Mouse (Mus musculus) CH12.LX (cell line): ENCODE measurements around the gene Primpol. TPM values are rescaled to one million over a fixed set of nuclear protein-coding genes. Genes with fewer than 3 reads are reported as not detected.

ENCODE experiments used
- DNase-seq: peaks from one replicate; pipeline ENCODE4 v3.0.0-alpha.2; 2013; ENCODE audit errors: extremely low read depth
- H3K27ac ChIP-seq: 2 replicates; pipeline ENCODE4 v1.5.1; 2012; ENCODE audit warnings: low read depth, mild to moderate bottlenecking, control low read depth, moderate library complexity; ENCODE audit not compliant: insufficient read depth
- H3K27me3 ChIP-seq: replicated peaks from 2 replicates; pipeline ENCODE3; 2012; ENCODE audit warnings: inconsistent platforms
- H3K36me3 ChIP-seq, 2 experiments: replicated peaks in 1 of 2; 2 replicates each; pipeline versions ENCODE3 to v1.6.1; 2012; ENCODE audit warnings: inconsistent platforms in 1 of 2, low read length in 1 of 2, mild to moderate bottlenecking in 1 of 2, mixed read lengths in 1 of 2, moderate library complexity in 1 of 2; ENCODE audit not compliant: control insufficient read depth in 1 of 2, insufficient read depth in 1 of 2
- H3K4me1 ChIP-seq, 2 experiments: 2 replicates each; pipeline ENCODE4 v1.6.1; 2012; ENCODE audit warnings: inconsistent platforms in 1 of 2, moderate library complexity in 1 of 2; ENCODE audit not compliant: insufficient read depth in 2 of 2, control insufficient read depth in 1 of 2
- H3K4me2 ChIP-seq: 2 replicates; pipeline ENCODE4 v1.6.1; 2012; ENCODE audit warnings: low read depth, mild to moderate bottlenecking, control low read depth; ENCODE audit not compliant: poor library complexity, insufficient read depth, severe bottlenecking
- H3K4me3 ChIP-seq, 3 experiments: fragments of 150-350 bp in 1 of 3; sonication (generic) in 1 of 3; replicated peaks in 1 of 3; 2 replicates each; pipeline versions ENCODE3 to v1.5.1; 2011 to 2012; ENCODE audit warnings: low read depth in 2 of 3, low read length in 2 of 3, mild to moderate bottlenecking in 2 of 3, moderate library complexity in 2 of 3, control low read depth in 1 of 3, improper control_type of control experiment in 1 of 3, inconsistent platforms in 1 of 3, mixed read lengths in 1 of 3; ENCODE audit not compliant: poor library complexity in 1 of 3
- H3K79me2 ChIP-seq: replicated peaks from 2 replicates; pipeline ENCODE4 v1.6.1; 2012; ENCODE audit warnings: mild to moderate bottlenecking, moderate library complexity; ENCODE audit not compliant: control insufficient read depth, poor library complexity, insufficient read depth, severe bottlenecking; ENCODE audit errors: extremely low read depth
- H3K9ac ChIP-seq: 2 replicates; pipeline ENCODE4 v1.6.1; 2012; ENCODE audit warnings: low read depth, mild to moderate bottlenecking, control low read depth, moderate library complexity; ENCODE audit not compliant: insufficient read depth
- H3K9me3 ChIP-seq: replicated peaks from 2 replicates; pipeline ENCODE3; 2012; ENCODE audit warnings: low read length, inconsistent platforms, mixed read lengths
- BHLHE40 ChIP-seq: IDR thresholded peaks from 2 replicates; pipeline ENCODE4 v1.6.1; 2011; ENCODE audit warnings: mild to moderate bottlenecking, low read depth, low read length, improper control_type of control experiment
- CHD1 ChIP-seq: IDR thresholded peaks from 2 replicates; pipeline ENCODE4 v1.6.1; 2012; ENCODE audit warnings: low read depth, low read length, improper control_type of control experiment, inconsistent platforms
- CTCF ChIP-seq, 2 experiments: IDR thresholded peaks in 1 of 2; conservative IDR thresholded peaks in 1 of 2; 2 replicates each; pipeline ENCODE4 v1.5.1; 2011 to 2012; ENCODE audit warnings: low read depth in 2 of 2, low read length in 2 of 2, improper control_type of control experiment in 1 of 2, inconsistent platforms in 1 of 2, mild to moderate bottlenecking in 1 of 2, moderate library complexity in 1 of 2
- E2F4 ChIP-seq: IDR thresholded peaks from 2 replicates; pipeline ENCODE4 v1.6.1; 2011; ENCODE audit warnings: low read depth, low read length, improper control_type of control experiment; ENCODE audit not compliant: insufficient replicate concordance
- ELF1 ChIP-seq: IDR thresholded peaks from 2 replicates; pipeline ENCODE4 v1.6.1; 2014; ENCODE audit warnings: low read depth, mild to moderate bottlenecking, inconsistent platforms, low read length, improper control_type of control experiment
- EP300 ChIP-seq: IDR thresholded peaks from 2 replicates; pipeline ENCODE4 v1.6.1; 2011; ENCODE audit warnings: low read length, improper control_type of control experiment
- ETS1 ChIP-seq: conservative IDR thresholded peaks from 2 replicates; pipeline ENCODE4 v1.6.1; 2012; ENCODE audit warnings: low read depth, mild to moderate bottlenecking, inconsistent platforms, low read length, improper control_type of control experiment, moderate library complexity
- MAX ChIP-seq: IDR thresholded peaks from 2 replicates; pipeline ENCODE4 v1.6.1; 2011; ENCODE audit warnings: low read length, improper control_type of control experiment
- MAZ ChIP-seq: IDR thresholded peaks from 2 replicates; pipeline ENCODE4 v1.6.1; 2012; ENCODE audit warnings: low read depth, mild to moderate bottlenecking, inconsistent platforms, low read length, improper control_type of control experiment, moderate library complexity
- MXI1 ChIP-seq: IDR thresholded peaks from 2 replicates; pipeline ENCODE4 v1.6.1; 2011; ENCODE audit warnings: mild to moderate bottlenecking, low read depth, low read length, improper control_type of control experiment
- MYC ChIP-seq: IDR thresholded peaks from 2 replicates; pipeline ENCODE4 v1.6.1; 2011; ENCODE audit warnings: low read depth, mild to moderate bottlenecking, improper control_type of control experiment, low read length
- PAX5 ChIP-seq: IDR thresholded peaks from 2 replicates; pipeline ENCODE4 v1.6.1; 2012; ENCODE audit warnings: low read length, inconsistent platforms, mixed read lengths
- POLR2A ChIP-seq: IDR thresholded peaks from 2 replicates; pipeline ENCODE4 v1.6.1; 2011; ENCODE audit warnings: low read depth, mild to moderate bottlenecking, improper control_type of control experiment, low read length
- POLR2AphosphoS2 ChIP-seq: IDR thresholded peaks from 2 replicates; pipeline ENCODE4 v1.6.1; 2011; ENCODE audit warnings: low read depth, low read length, improper control_type of control experiment
- RCOR1 ChIP-seq: conservative IDR thresholded peaks from 2 replicates; pipeline ENCODE4 v1.6.1; 2012; ENCODE audit warnings: low read depth, mild to moderate bottlenecking, inconsistent platforms, low read length, improper control_type of control experiment
- SIN3A ChIP-seq: IDR thresholded peaks from 2 replicates; pipeline ENCODE4 v1.6.1; 2012; ENCODE audit warnings: low read length, improper control_type of control experiment, inconsistent platforms
- SMC3 ChIP-seq: IDR thresholded peaks from 2 replicates; pipeline ENCODE4 v1.6.1; 2011; ENCODE audit warnings: low read depth, low read length, improper control_type of control experiment
- TBP ChIP-seq: conservative IDR thresholded peaks from 2 replicates; pipeline ENCODE4 v1.6.1; 2011; ENCODE audit warnings: low read depth, low read length, improper control_type of control experiment
- TCF12 ChIP-seq: IDR thresholded peaks from 2 replicates; pipeline ENCODE4 v1.6.1; 2014; ENCODE audit warnings: low read depth, mild to moderate bottlenecking, inconsistent platforms, low read length, improper control_type of control experiment
- UBTF ChIP-seq: IDR thresholded peaks from 2 replicates; pipeline ENCODE4 v1.6.1; 2012; ENCODE audit warnings: low read depth, mild to moderate bottlenecking, inconsistent platforms, low read length, improper control_type of control experiment, moderate library complexity
- USF1 ChIP-seq: IDR thresholded peaks from 2 replicates; pipeline ENCODE4 v1.6.1; 2014; ENCODE audit warnings: low read depth, mild to moderate bottlenecking, inconsistent platforms, low read length, improper control_type of control experiment
- ZC3H11A ChIP-seq: IDR thresholded peaks from 2 replicates; pipeline ENCODE4 v1.6.1; 2012; ENCODE audit warnings: low read depth, mild to moderate bottlenecking, inconsistent platforms, low read length, improper control_type of control experiment
- ZNF384 ChIP-seq: IDR thresholded peaks from 2 replicates; pipeline ENCODE4 v1.6.1; 2012; ENCODE audit warnings: low read depth, low read length, improper control_type of control experiment, inconsistent platforms
- dilution Hi-C: fragments of 300-500 bp; cut with MboI; formaldehyde crosslinking; loops from 2 replicates; pipeline ENCODE4 v1.14.3; 2020; ENCODE audit warnings: low sequenced_read_pairs; ENCODE audit not compliant: extremely low pct_unique_long_range_greater_than_20kb, extremely low pct_ligation_motif_present
- in situ Hi-C: fragments of 300-500 bp; cut with MboI; formaldehyde crosslinking; loops from 3 replicates; pipeline ENCODE4 v1.14.3; 2019; ENCODE audit warnings: low sequenced_read_pairs, low pct_ligation_motif_present, low pct_unique_long_range_greater_than_20kb, mixed read lengths
- polyA plus RNA-seq: library from polyadenylated mRNA; unstranded; fragments of >175 nt; gene quantifications from 2 replicates; pipeline ENCODE4 v1.2.1, GENCODE M21; 2012; ENCODE audit warnings: low read depth; ENCODE audit not compliant: insufficient read length
- total RNA-seq, 2 experiments: library from RNA; depleted of rRNA; stranded (reverse); fragments of 300-350 nt in 1 of 2; fragments of >200 nt in 1 of 2; gene quantifications; 2 replicates each; pipeline ENCODE4 v1.2.3; 2012 to 2014

Primpol gene
- total and polyA plus RNA-seq, 3 experiments, result 12.4 to 17.8 (median 15.3) TPM

DNA sequence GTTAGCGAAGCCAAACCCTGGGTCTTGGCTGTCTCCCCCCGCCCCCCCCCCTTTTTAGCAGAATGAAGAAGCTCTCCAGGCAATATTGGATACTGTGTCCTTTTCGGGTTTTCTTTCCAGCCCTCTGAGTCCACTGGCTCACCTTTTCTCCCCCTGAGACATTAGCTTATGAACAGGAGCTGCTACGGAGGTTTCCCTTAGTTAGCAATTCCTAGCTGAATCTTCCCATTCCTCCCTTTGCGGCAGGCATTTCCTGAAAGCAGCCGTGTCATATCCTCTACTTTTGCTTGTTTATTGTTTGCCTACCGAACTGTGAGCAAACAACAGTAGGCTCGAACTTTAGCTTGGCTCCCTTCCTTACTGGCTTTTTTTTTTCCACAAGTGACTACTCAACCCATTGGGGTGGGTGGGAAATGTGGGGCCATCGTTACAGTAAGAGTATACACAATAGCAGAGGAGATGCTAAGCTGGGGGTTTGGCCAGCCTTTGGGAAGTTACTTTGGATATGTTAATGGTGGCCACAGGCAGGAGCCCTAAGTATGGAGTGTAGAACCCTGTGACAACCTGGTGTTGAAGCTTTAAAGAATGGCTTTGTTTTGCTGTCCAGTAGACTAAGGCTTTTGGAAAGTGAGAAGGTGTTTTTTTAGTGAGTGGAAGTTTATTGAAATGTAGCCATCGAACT, 1.8 kb upstream of the Primpol start:
- H3K27me3 ChIP-seq, result no peaks in the 10 kb centered on the region
- TF ChIP-seq E2F4, result no peak
- no peak for TF ChIP-seq ELF1
- no peak for TF ChIP-seq MXI1
- no peak for TF ChIP-seq SIN3A
- no peak for TF ChIP-seq ETS1
- TF ChIP-seq EP300, result no peak
- no peak for TF ChIP-seq ZC3H11A
- TF ChIP-seq MAX, result no peak
- TF ChIP-seq ZNF384, result no peak
- no peak for TF ChIP-seq RCOR1
- TF ChIP-seq POLR2AphosphoS2, result no peak
- TF ChIP-seq MAZ, result no peak
- no peak for TF ChIP-seq SMC3
- no peak for TF ChIP-seq UBTF
- no peak for TF ChIP-seq BHLHE40
- TF ChIP-seq USF1, result no peak
- no peak overlapping the region for H3K27ac ChIP-seq
- H3K9ac ChIP-seq, result peak overlapping the region; percentile 82
- H3K4me1 ChIP-seq, result peaks cover 0 to 20% of the 10 kb centered on the region in 2 experiments; a peak in 2 of 4 replicates
- DNase-seq, result no peak
- in situ Hi-C loops, result no loop called here
- dilution Hi-C loops, result no loop called here
- peaks cover 43% of the 10 kb centered on the region for H3K79me2 ChIP-seq
- H3K4me3 ChIP-seq, result peak overlapping the region; percentile 67 to 96 (median 80)
- H3K4me2 ChIP-seq, result peak overlapping the region; percentile 100
- peaks cover under 1 to 16% of the 10 kb centered on the region in 2 experiments for H3K36me3 ChIP-seq
- H3K9me3 ChIP-seq, result peaks cover 8% of the 10 kb centered on the region

DNA sequence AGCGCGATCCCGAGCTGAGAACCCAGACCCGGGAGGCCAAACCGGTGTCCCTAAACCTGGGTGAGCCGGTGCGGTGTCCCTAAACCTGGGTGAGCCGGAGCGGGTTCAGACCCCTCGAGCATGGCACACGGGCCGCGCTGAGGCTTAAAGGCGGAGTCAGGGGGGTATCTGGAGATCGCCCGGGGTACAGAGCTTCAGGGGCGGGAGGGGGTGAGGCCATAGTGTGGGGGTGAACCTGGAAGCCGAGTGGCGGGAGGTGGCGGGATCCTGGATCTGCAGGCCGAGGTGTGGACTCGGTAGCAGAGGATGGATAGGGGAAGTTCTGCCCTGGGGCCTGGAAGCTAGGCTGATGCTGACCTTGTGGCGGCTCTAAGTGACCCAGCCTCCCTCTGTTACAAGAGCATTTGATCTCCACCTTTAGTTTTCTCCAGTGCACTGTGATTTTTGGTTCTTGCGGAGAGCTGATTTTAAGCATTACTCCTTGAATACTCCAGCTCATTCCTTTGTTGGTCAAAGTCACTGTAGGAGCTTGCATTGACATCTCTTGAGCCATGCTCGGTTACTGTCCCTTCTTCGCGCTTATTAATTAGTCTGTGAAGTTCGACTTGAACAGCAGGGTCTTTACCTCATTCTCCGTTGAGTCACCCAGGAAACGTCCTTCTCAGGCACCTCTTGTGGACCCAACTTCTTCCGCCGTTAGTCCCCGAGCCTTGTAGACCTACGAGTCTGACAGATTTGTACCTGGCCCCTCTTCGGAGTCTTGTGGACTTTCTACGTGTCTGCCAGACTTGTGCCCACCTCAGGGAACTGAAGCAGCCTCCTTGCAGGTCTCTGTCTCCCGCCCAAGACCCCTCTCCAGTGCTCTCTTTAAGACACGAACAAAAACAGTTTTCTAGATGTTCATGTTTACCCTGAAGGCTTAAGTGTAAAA, 943 bp upstream of the Primpol start:
- Histone ChIP-seq H3K27me3 (no peaks in the 10 kb centered on the region), H3K27ac (peak overlapping the region; percentile 32; the same call in 1 of the 2 replicates), H3K9me3 (peaks cover 8% of the 10 kb centered on the region), H3K4me1 (peaks cover 4 to 24% of the 10 kb centered on the region in 2 experiments), H3K36me3 (peaks cover 6 to 23% of the 10 kb centered on the region in 2 experiments), H3K9ac (peak overlapping the region; percentile 82), H3K4me2 (peak overlapping the region; percentile 100), H3K4me3 (peak overlapping the region; percentile 67 to 96 (median 80)), H3K79me2 (peaks cover 41% of the 10 kb centered on the region)
- in situ Hi-C loops, result no loop called here
- TF ChIP-seq UBTF (peak; percentile 35; the same call in 1 of the 2 replicates), CHD1 (no peak), SMC3 (no peak), TBP (0 out of 2 replicates have a peak, but pooled peaks have one; percentile 13), ZNF384 (no peak), BHLHE40 (no peak), SIN3A (no peak), MYC (no peak), PAX5 (no peak), POLR2A (no peak), CTCF (conservative IDR thresholded peaks at IDR 0.05 in 1 of 2, IDR thresholded peaks at IDR 0.05 in 1 of 2; ENCODE audit: low read depth in 2 of 2, low read length in 2 of 2) (no peak), TCF12 (no peak)
- DNase-seq, result no peak
- dilution Hi-C loops, result no loop called here
